25 mouse cellular contexts compared by ENCODE assay signal in genomic region chrX:167115096-167115495, GRCm38 (mm10).
"Had no signal": no experiment of that assay in that cellular context is flagged by ENCODE, and none has a peak within 500 bp of the region (broad histone marks: within the 10 kb centered on the region; RNA-seq: fewer than 3 reads in every experiment).

No protein-coding gene starts in this region.

- H3K36me3 ChIP-seq: heart, embryonic 10.5 days; heart, embryonic 12.5 days; hindbrain, embryonic 10.5 days; hindbrain, embryonic 12.5 days; intestine, embryonic 15.5 days; limb, embryonic 10.5 days; limb, embryonic 12.5 days had no signal

- H3K27ac ChIP-seq: gastrocnemius, adult 2 months; heart, embryonic 10.5 days; hindbrain, embryonic 10.5 days; hindbrain, embryonic 12.5 days; hindbrain, embryonic 14.5 days; intestine, embryonic 15.5 days; layer of hippocampus, adult 2 months; left cerebral cortex, adult 2 months; limb, embryonic 10.5 days; limb, embryonic 12.5 days had no signal

- ATAC-seq: hindbrain, embryonic 16.5 days; inflammation-experienced regulatory T-cells, adult 6 months; intestine, embryonic 15.5 days; intestine, postnatal 0 days had no signal

- H3K27me3 ChIP-seq: heart, embryonic 12.5 days had no signal

- DNase-seq: gastrocnemius, adult 2 months; gastrocnemius, postnatal 10 days; gastrocnemius, postnatal 25 days; heart, adult 18-20 months; heart, postnatal 10 days; heart, postnatal 4 days; kidney, adult 18-20 months; kidney, adult 8-10 months; kidney, postnatal 10 days; kidney, postnatal 25 days; kidney, postnatal 4 days; liver had no signal

- H3K4me3 ChIP-seq: gastrocnemius, adult 2 months; heart, embryonic 10.5 days; heart, embryonic 12.5 days; hindbrain, embryonic 10.5 days; hindbrain, embryonic 12.5 days; intestine, embryonic 15.5 days; layer of hippocampus, adult 2 months; left cerebral cortex, adult 2 months; limb, embryonic 10.5 days; limb, embryonic 12.5 days had no signal

- H3K4me1 ChIP-seq: heart, embryonic 10.5 days; heart, embryonic 12.5 days; hindbrain, embryonic 10.5 days; hindbrain, embryonic 12.5 days; intestine, embryonic 15.5 days; limb, embryonic 10.5 days; limb, embryonic 12.5 days had no signal
